Mouse (Mus musculus) midbrain, embryonic 14.5 days (tissue): ENCODE results near the gene Casq1. TPM values are rescaled to one million over a fixed set of nuclear protein-coding genes. Genes with fewer than 3 reads are reported as not detected.
A peak's percentile ranks its signal among the peaks of the same experiment; 100 is the strongest.

Experiments used
- ATAC-seq: fragments of 200-750 bp; cut with Nextera tagmentation; 2 replicates; pipeline ENCODE4 v1.8.0; 2017; ENCODE audit warnings: moderate number of reproducible peaks, moderate library complexity; ENCODE audit not compliant: low FRiP score, low TSS enrichment
- DNase-seq: peaks from one replicate; pipeline ENCODE4 v3.0.0-alpha.2; 2015
- H3K27ac ChIP-seq: fragments of 300-500 bp; sonication (generic); replicated peaks from 2 replicates; pipeline ENCODE4 v1.5.1; 2014; ENCODE audit warnings: mild to moderate bottlenecking, low read depth, low read length, moderate library complexity
- H3K27me3 ChIP-seq: fragments of 300-500 bp; sonication (generic); 2 replicates; pipeline ENCODE4 v1.6.1; 2014; ENCODE audit warnings: low read length, control low read depth, mixed read lengths; ENCODE audit not compliant: control insufficient read depth, insufficient read depth
- H3K36me3 ChIP-seq: fragments of 300-500 bp; sonication (generic); 2 replicates; pipeline ENCODE4 v1.6.1; 2014; ENCODE audit warnings: low read length, control low read depth; ENCODE audit not compliant: control insufficient read depth, insufficient read depth
- H3K4me1 ChIP-seq: fragments of 300-500 bp; sonication (generic); 2 replicates; pipeline ENCODE4 v1.6.1; 2014; ENCODE audit warnings: mild to moderate bottlenecking, antibody characterized with exemption, low read length, control low read depth; ENCODE audit not compliant: control insufficient read depth, insufficient read depth
- H3K4me2 ChIP-seq: fragments of 300-500 bp; sonication (generic); 2 replicates; pipeline ENCODE4 v1.6.1; 2014; ENCODE audit warnings: mild to moderate bottlenecking, low read length, moderate library complexity
- H3K4me3 ChIP-seq: fragments of 300-500 bp; sonication (generic); replicated peaks from 2 replicates; pipeline ENCODE4 v1.5.1; 2014; ENCODE audit warnings: low read depth, low read length
- H3K9ac ChIP-seq: fragments of 300-500 bp; sonication (generic); replicated peaks from 2 replicates; pipeline ENCODE4 v1.6.1; 2014; ENCODE audit warnings: mild to moderate bottlenecking, low read length, moderate library complexity
- H3K9me3 ChIP-seq: fragments of 300-500 bp; sonication (generic); 2 replicates; pipeline ENCODE4 v1.6.1; 2016; ENCODE audit warnings: low read length, control low read depth, mixed read lengths; ENCODE audit not compliant: control insufficient read depth
- WGBS: fragments of 180-500 bp; shearing (Covaris S2); extraction: QIAGEN DNeasy Blood & Tissue Kit; methylation state at CpG from one replicate; pipeline ENCODE4 v1.1.7; 2014; 5-methylcytosine and 5-hydroxymethylcytosine counted together
- polyA plus RNA-seq: library from polyadenylated mRNA; unstranded; fragments of >200 nt; fragmentation: Nextera tagmentation; extraction: Ambion mirVana; gene quantifications from 2 replicates; pipeline ENCODE4 v1.2.1, GENCODE M21; 2014

Casq1 gene
- polyA plus RNA-seq, 1 experiment from 2014 or later, result 2.3 TPM

- no peak for DNase-seq
- no peak overlapping the region for H3K27ac ChIP-seq
- H3K9me3 ChIP-seq, result no peaks in the 10 kb centered on the region
- no peaks in the 10 kb centered on the region for H3K4me1 ChIP-seq
- H3K4me3 ChIP-seq, result no peak overlapping the region
- H3K4me2 ChIP-seq, result no peak overlapping the region
- 89% methylated on average over 7 of the region's 7 CpGs for WGBS
- peaks cover 70% of the 10 kb centered on the region for H3K36me3 ChIP-seq
- H3K27me3 ChIP-seq, result no peaks in the 10 kb centered on the region
- no peak for ATAC-seq
- H3K9ac ChIP-seq, result no peak overlapping the region
Observed at GRCm38 (mm10) chr1:172179102-172179501, 40.6 kb downstream of the Casq1 start.

- no peak for ATAC-seq
- WGBS, result 93% methylated on average over 7 of the region's 7 CpGs
- no peak overlapping the region for H3K4me2 ChIP-seq
- no peaks in the 10 kb centered on the region for H3K27me3 ChIP-seq
- no peaks in the 10 kb centered on the region for H3K4me1 ChIP-seq
- peaks cover 80% of the 10 kb centered on the region for H3K36me3 ChIP-seq
- H3K9me3 ChIP-seq, result no peaks in the 10 kb centered on the region
- H3K4me3 ChIP-seq, result no peak overlapping the region
- no peak for DNase-seq
- H3K9ac ChIP-seq, result no peak overlapping the region
- H3K27ac ChIP-seq, result no peak overlapping the region
Observed at GRCm38 (mm10) chr1:172177791-172178190, 41.9 kb downstream of the Casq1 start.

DNA sequence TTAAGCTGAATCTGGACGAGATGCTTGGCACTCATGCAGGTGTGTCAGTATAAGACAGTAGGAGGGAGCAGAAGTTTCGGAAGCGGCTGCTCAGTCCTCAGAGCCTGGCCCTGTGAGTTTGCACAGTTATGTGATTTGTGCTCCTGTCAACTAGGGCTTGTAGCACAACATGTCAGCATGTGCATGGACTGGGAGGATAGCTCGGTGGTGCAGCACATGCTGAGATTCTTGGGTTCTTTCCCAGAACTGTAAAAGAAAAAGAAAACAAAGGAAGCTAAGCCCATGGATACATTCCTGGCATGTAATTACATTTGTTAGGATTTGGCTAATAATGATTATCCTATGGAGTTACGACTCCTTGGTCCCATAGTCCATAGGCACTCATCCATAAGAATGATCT is 46.5 kb downstream of the Casq1 start:
- DNase-seq (no peak), ATAC-seq (no peak)
- peaks cover 73% of the 10 kb centered on the region for H3K36me3 ChIP-seq
- H3K9me3 ChIP-seq, result no peaks in the 10 kb centered on the region
- H3K4me1 ChIP-seq, result no peaks in the 10 kb centered on the region
- WGBS, result 80% methylated on average over 5 of the region's 5 CpGs
- H3K27me3 ChIP-seq, result no peaks in the 10 kb centered on the region
- H3K27ac ChIP-seq, result no peak overlapping the region
- no peak overlapping the region for H3K4me3 ChIP-seq
- H3K9ac ChIP-seq, result no peak overlapping the region
- H3K4me2 ChIP-seq, result no peak overlapping the region

- H3K9me3 ChIP-seq, result no peaks in the 10 kb centered on the region
- WGBS, result 93% methylated on average over 21 of the region's 21 CpGs
- H3K27me3 ChIP-seq, result no peaks in the 10 kb centered on the region
- DNase-seq (no peak), ATAC-seq (no peak)
- H3K27ac ChIP-seq, result no peak overlapping the region
- H3K36me3 ChIP-seq, result peaks cover 73% of the 10 kb centered on the region
- no peak overlapping the region for H3K4me2 ChIP-seq
- no peak overlapping the region for H3K4me3 ChIP-seq
- H3K4me1 ChIP-seq, result no peaks in the 10 kb centered on the region
- H3K9ac ChIP-seq, result no peak overlapping the region
Observed at GRCm38 (mm10) chr1:172172381-172172780, 47.3 kb downstream of the Casq1 start.

DNA sequence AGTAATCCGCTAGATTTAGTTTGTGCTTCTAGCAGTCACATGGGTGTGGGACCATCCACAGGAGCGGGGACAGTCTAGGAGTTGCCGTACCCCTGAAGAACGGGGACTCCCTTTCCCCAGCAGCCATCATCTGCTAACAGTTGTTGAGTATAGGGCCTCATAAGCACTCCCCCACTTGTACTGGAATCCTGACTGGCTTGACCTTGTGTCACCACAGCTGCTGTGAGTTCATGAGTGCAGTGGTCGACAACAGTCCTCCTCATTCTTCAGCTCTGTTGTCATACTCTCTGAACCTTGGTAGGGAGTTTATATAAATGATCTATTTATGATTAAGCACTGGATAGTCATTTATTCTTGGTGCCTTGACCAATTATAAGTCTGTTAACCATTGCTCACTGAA is 49.9 kb downstream of the Casq1 start:
- Histone ChIP-seq H3K27me3 (no peaks in the 10 kb centered on the region), H3K27ac (no peak overlapping the region), H3K9me3 (no peaks in the 10 kb centered on the region), H3K9ac (no peak overlapping the region), H3K4me3 (no peak overlapping the region), H3K4me2 (no peak overlapping the region), H3K36me3 (peaks cover 81% of the 10 kb centered on the region), H3K4me1 (no peaks in the 10 kb centered on the region)
- DNase-seq, result no peak
- WGBS, result 98% methylated on average over 5 of the region's 5 CpGs
- no peak for ATAC-seq

DNA sequence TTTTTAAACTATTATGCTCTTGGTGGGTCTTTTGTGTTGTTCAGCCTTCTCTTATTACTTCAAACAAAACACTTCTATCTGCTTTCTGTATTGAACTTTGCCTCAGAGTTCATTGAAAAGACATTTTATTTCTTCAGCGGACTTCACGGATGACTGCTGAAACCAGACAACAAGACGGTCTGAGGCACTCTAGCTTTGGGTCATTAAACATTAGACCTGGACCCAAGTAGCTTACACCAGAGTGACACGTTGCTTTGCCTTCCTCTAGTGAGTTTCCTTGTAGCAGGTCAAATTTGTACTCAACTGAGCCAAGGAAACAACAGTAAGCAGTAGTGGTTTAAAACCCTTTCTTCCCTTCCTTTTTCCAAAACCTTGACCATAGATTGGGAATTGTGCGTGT is 51.8 kb downstream of the Casq1 start:
- 87% methylated on average over 5 of the region's 5 CpGs for WGBS
- Histone ChIP-seq H3K36me3 (peaks cover 62% of the 10 kb centered on the region), H3K4me1 (no peaks in the 10 kb centered on the region), H3K27ac (no peak overlapping the region), H3K4me2 (no peak overlapping the region), H3K9me3 (no peaks in the 10 kb centered on the region), H3K9ac (no peak overlapping the region), H3K27me3 (no peaks in the 10 kb centered on the region), H3K4me3 (no peak overlapping the region)
- ATAC-seq (no peak), DNase-seq (no peak)

- no peaks in the 10 kb centered on the region for H3K9me3 ChIP-seq
- no peak overlapping the region for H3K9ac ChIP-seq
- no peak overlapping the region for H3K27ac ChIP-seq
- DNase-seq, result no peak
- no peak for ATAC-seq
- H3K4me2 ChIP-seq, result no peak overlapping the region
- H3K4me1 ChIP-seq, result no peaks in the 10 kb centered on the region
- H3K36me3 ChIP-seq, result peaks cover 33% of the 10 kb centered on the region
- H3K27me3 ChIP-seq, result no peaks in the 10 kb centered on the region
- H3K4me3 ChIP-seq, result no peak overlapping the region
- 93% methylated on average over 6 of the region's 6 CpGs for WGBS
Observed at GRCm38 (mm10) chr1:172162959-172163358, 56.7 kb downstream of the Casq1 start.

GRCm38 (mm10) chr1:172162009-172162408 is 57.7 kb downstream of the Casq1 start:
- no peaks in the 10 kb centered on the region for H3K4me1 ChIP-seq
- H3K9ac ChIP-seq, result no peak overlapping the region
- no peaks in the 10 kb centered on the region for H3K9me3 ChIP-seq
- WGBS, result 96% methylated on average over 1 of the region's 1 CpGs
- H3K4me2 ChIP-seq, result no peak overlapping the region
- DNase-seq (peak; percentile 75), ATAC-seq (no peak)
- no peak overlapping the region for H3K27ac ChIP-seq
- H3K36me3 ChIP-seq, result peaks cover 23% of the 10 kb centered on the region
- no peaks in the 10 kb centered on the region for H3K27me3 ChIP-seq
- no peak overlapping the region for H3K4me3 ChIP-seq

DNA sequence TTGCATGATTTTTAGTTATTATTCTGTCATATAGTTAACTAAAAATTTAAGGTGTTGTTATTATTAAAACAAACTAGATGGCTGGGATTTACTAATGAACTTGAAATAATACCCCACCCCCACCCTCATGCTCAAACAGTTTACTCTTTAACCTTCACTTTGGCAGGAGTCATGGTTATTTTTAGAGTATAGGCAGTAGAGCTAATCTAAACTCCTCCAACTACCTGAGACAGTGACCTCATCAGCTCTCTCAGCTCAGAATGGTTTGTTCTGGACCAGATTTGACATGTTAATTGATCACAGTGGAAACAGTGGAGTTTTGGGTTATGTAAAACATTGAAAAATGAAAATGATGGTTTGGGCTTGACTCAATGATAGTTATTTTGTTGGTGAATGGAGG is 59.2 kb downstream of the Casq1 start:
- no peak for ATAC-seq
- no peak overlapping the region for H3K4me3 ChIP-seq

More for the DNA sequence above, 59.2 kb downstream of the Casq1 start:
- Histone ChIP-seq H3K9ac (no peak overlapping the region), H3K27me3 (no peaks in the 10 kb centered on the region), H3K4me2 (no peak overlapping the region), H3K9me3 (no peaks in the 10 kb centered on the region), H3K27ac (no peak overlapping the region), H3K36me3 (peaks cover 21% of the 10 kb centered on the region), H3K4me1 (no peaks in the 10 kb centered on the region)
- no peak for DNase-seq
